Mouse (Mus musculus) kidney, adult 2 months (tissue): ENCODE measurements around the gene Sema4d. TPM values are rescaled to one million over a fixed set of nuclear protein-coding genes. Genes with fewer than 3 reads are reported as not detected.

Experiments used
- DNase-seq: peaks from one replicate; pipeline ENCODE4 v3.0.0; 2021
- H3K27ac ChIP-seq: fragments of 200-500 bp; 2 replicates; pipeline ENCODE4 v1.5.1; 2012; ENCODE audit warnings: low read depth, low read length, control low read depth, inconsistent platforms; ENCODE audit not compliant: insufficient read depth
- H3K27me3 ChIP-seq: fragments of 200-500 bp; replicated peaks from 2 replicates; pipeline ENCODE4 v1.6.1; 2012; ENCODE audit warnings: mild to moderate bottlenecking, moderate library complexity, low read length, inconsistent platforms; ENCODE audit not compliant: control insufficient read depth, insufficient read depth
- H3K36me3 ChIP-seq: fragments of 200-500 bp; 2 replicates; pipeline ENCODE4 v1.6.1; 2012; ENCODE audit warnings: mild to moderate bottlenecking, moderate library complexity, low read length, inconsistent platforms; ENCODE audit not compliant: control insufficient read depth, insufficient read depth
- H3K4me1 ChIP-seq: fragments of 200-500 bp; 2 replicates; pipeline ENCODE4 v1.6.1; 2011; ENCODE audit warnings: low read length; ENCODE audit not compliant: control insufficient read depth, insufficient read depth
- H3K4me3 ChIP-seq: fragments of 200-500 bp; 2 replicates; pipeline ENCODE4 v1.5.1; 2011; ENCODE audit warnings: mild to moderate bottlenecking, low read depth, low read length, control low read depth; ENCODE audit not compliant: insufficient read depth
- CTCF ChIP-seq: fragments of 200-500 bp; conservative IDR thresholded peaks from 2 replicates; pipeline ENCODE4 v1.5.1; 2011; ENCODE audit warnings: low read depth, mild to moderate bottlenecking, control low read depth, low read length, moderate library complexity, mixed read lengths; ENCODE audit not compliant: insufficient read depth, insufficient read length
- POLR2A ChIP-seq: fragments of 200-500 bp; IDR thresholded peaks from one replicate; pipeline ENCODE4 v1.6.1; 2011; ENCODE audit warnings: low read depth, low read length, control low read depth
- WGBS: fragments of 180-500 bp; shearing (Covaris S2); methylation state at CpG from one replicate; pipeline ENCODE4 v1.1.7; 2018; 5-methylcytosine and 5-hydroxymethylcytosine counted together
- polyA plus RNA-seq: library from polyadenylated mRNA; depleted of rRNA; stranded (reverse); fragments of >200 nt; gene quantifications from 2 replicates; pipeline ENCODE4 v1.2.3, GENCODE M21; 2012

The Sema4d gene
- polyA plus RNA-seq, 1 experiment, result 93.2 TPM

GRCm38 (mm10) chr13:51819351-51819750 is 25.8 kb upstream of the Sema4d start:
- Histone ChIP-seq H3K27me3 (no peaks in the 10 kb centered on the region), H3K27ac (peak overlapping the region; percentile 11; the same call in 1 of the 2 replicates), H3K4me3 (no peak overlapping the region), H3K4me1 (peaks cover 13% of the 10 kb centered on the region), H3K36me3 (no peaks in the 10 kb centered on the region)
- 72% methylated on average over 6 of the region's 6 CpGs for WGBS
- no peak for TF ChIP-seq CTCF
- no peak for TF ChIP-seq POLR2A
- DNase-seq, result no peak

- no peak for DNase-seq
- H3K27ac ChIP-seq, result peak overlapping the region; percentile 56; the same call in 1 of the 2 replicates
- no peaks in the 10 kb centered on the region for H3K36me3 ChIP-seq
- WGBS, result 42% methylated on average over 3 of the region's 3 CpGs
- H3K4me3 ChIP-seq, result no peak overlapping the region
- peaks cover 9% of the 10 kb centered on the region; the same call in 1 of the 2 replicates for H3K4me1 ChIP-seq
- H3K27me3 ChIP-seq, result no peaks in the 10 kb centered on the region
- TF ChIP-seq CTCF (no peak), POLR2A (no peak)
Measured at GRCm38 (mm10) chr13:51818944-51819326, 25.4 kb upstream of the Sema4d start.

GRCm38 (mm10) chr13:51818170-51818943 is 24.8 kb upstream of the Sema4d start:
- 31% methylated on average over 6 of the region's 6 CpGs for WGBS
- Histone ChIP-seq H3K4me3 (no peak overlapping the region), H3K4me1 (peaks cover 9% of the 10 kb centered on the region; the same call in 1 of the 2 replicates), H3K27ac (peak overlapping the region; percentile 40), H3K27me3 (no peaks in the 10 kb centered on the region), H3K36me3 (no peaks in the 10 kb centered on the region)
- no peak for TF ChIP-seq POLR2A
- TF ChIP-seq CTCF, result no peak
- peak; percentile 90 for DNase-seq

- TF ChIP-seq CTCF (no peak), POLR2A (no peak)
- peaks cover under 1% of the 10 kb centered on the region; the same call in 1 of the 2 replicates for H3K4me1 ChIP-seq
- no peak for DNase-seq
- WGBS, result 83% methylated on average over 5 of the region's 5 CpGs
- H3K27me3 ChIP-seq, result no peaks in the 10 kb centered on the region
- no peak overlapping the region for H3K27ac ChIP-seq
- H3K4me3 ChIP-seq, result no peak overlapping the region
- H3K36me3 ChIP-seq, result no peaks in the 10 kb centered on the region
Measured at GRCm38 (mm10) chr13:51816559-51817041, 23.1 kb upstream of the Sema4d start.

GRCm38 (mm10) chr13:51815865-51816504 is 22.4 kb upstream of the Sema4d start:
- no peak overlapping the region for H3K27ac ChIP-seq
- no peaks in the 10 kb centered on the region for H3K27me3 ChIP-seq
- no peaks in the 10 kb centered on the region; the same call in 1 of the 2 replicates for H3K4me1 ChIP-seq
- no peaks in the 10 kb centered on the region for H3K36me3 ChIP-seq
- H3K4me3 ChIP-seq, result no peak overlapping the region
- DNase-seq, result peak; percentile 54
- TF ChIP-seq POLR2A, result no peak
- TF ChIP-seq CTCF, result peak; percentile 48; the same call in 1 of the 2 replicates
- 72% methylated on average over 9 of the region's 9 CpGs for WGBS

GRCm38 (mm10) chr13:51814646-51815045 is 21.1 kb upstream of the Sema4d start:
- Histone ChIP-seq H3K4me1 (no peaks in the 10 kb centered on the region; the same call in 1 of the 2 replicates), H3K36me3 (no peaks in the 10 kb centered on the region), H3K4me3 (no peak overlapping the region), H3K27ac (no peak overlapping the region), H3K27me3 (no peaks in the 10 kb centered on the region)
- no peak for DNase-seq
- 93% methylated on average over 6 of the region's 6 CpGs for WGBS
- no peak for TF ChIP-seq CTCF
- no peak for TF ChIP-seq POLR2A
